Mouse (Mus musculus) erythroid progenitor cell, adult 5-6 weeks (primary cell): ENCODE measurements around the gene Mtmr10. TPM values are rescaled to one million over a fixed set of nuclear protein-coding genes. Genes with fewer than 3 reads are reported as not detected.

Experiments used
- ATAC-seq: replicated peaks from 2 replicates; pipeline ENCODE4 v1.8.0; 2016; ENCODE audit warnings: moderate number of reproducible peaks, mild to moderate bottlenecking, moderate TSS enrichment, inconsistent platforms; ENCODE audit not compliant: poor library complexity, low FRiP score, severe bottlenecking
- total RNA-seq, 2 experiments: library from RNA; stranded (forward) in 1 of 2; stranded (reverse) in 1 of 2; fragments of 150-400 nt in 1 of 2; fragments of 186-747, 209-891 nt in 1 of 2; gene quantifications; 2 replicates each; pipeline versions ENCODE4 v1.2.3 to v1.2.4; 2015 to 2017; ENCODE audit warnings: low replicate concordance in 2 of 2

Gene Mtmr10
- total RNA-seq (2015; ENCODE audit: low replicate concordance) (5.4 and 6.3 TPM in 2 replicates), total RNA-seq (2017; ENCODE audit: low replicate concordance) (1.6 and 2.6 TPM in 2 replicates)

GRCm38 (mm10) chr7:64287414-64288091, at the start of gene Mtmr10:
Gene Mtmr10, plus strand, starts transcription at chr7:64287653.
- peak; percentile 99 for ATAC-seq

GRCm38 (mm10) chr7:64237747-64238146, 49.7 kb upstream of the Mtmr10 start:
- no peak for ATAC-seq

GRCm38 (mm10) chr7:64238410-64239086, 48.9 kb upstream of the Mtmr10 start:
- ATAC-seq = no peak

- ATAC-seq = no peak
These were observed 48.2 kb upstream of the Mtmr10 start for GRCm38 (mm10) chr7:64239138-64239805.

GRCm38 (mm10) chr7:64239806-64240315, 47.6 kb upstream of the Mtmr10 start:
- ATAC-seq = no peak

- no peak for ATAC-seq
These were observed 45.0 kb upstream of the Mtmr10 start for GRCm38 (mm10) chr7:64242424-64242823.

- no peak for ATAC-seq
These were observed 43.1 kb upstream of the Mtmr10 start for GRCm38 (mm10) chr7:64244371-64244770.

GRCm38 (mm10) chr7:64246713-64247112, 40.7 kb upstream of the Mtmr10 start:
- ATAC-seq = no peak

GRCm38 (mm10) chr7:64248352-64248751, 39.1 kb upstream of the Mtmr10 start:
- ATAC-seq = no peak

- ATAC-seq = no peak
These were observed 37.7 kb upstream of the Mtmr10 start for GRCm38 (mm10) chr7:64249715-64250114.

- no peak for ATAC-seq
These were observed 37.0 kb upstream of the Mtmr10 start for GRCm38 (mm10) chr7:64250417-64250816.

- ATAC-seq = no peak
These were observed 33.7 kb upstream of the Mtmr10 start for GRCm38 (mm10) chr7:64253736-64254135.

GRCm38 (mm10) chr7:64265502-64266279, 21.8 kb upstream of the Mtmr10 start:
- no peak for ATAC-seq

- no peak for ATAC-seq
These were observed 20.9 kb upstream of the Mtmr10 start for GRCm38 (mm10) chr7:64266587-64266986.

GRCm38 (mm10) chr7:64271926-64272325, 15.5 kb upstream of the Mtmr10 start:
- no peak for ATAC-seq

- ATAC-seq = no peak
These were observed 11.9 kb upstream of the Mtmr10 start for GRCm38 (mm10) chr7:64275518-64275917.

GRCm38 (mm10) chr7:64276921-64277320, 10.5 kb upstream of the Mtmr10 start:
- ATAC-seq = no peak

GRCm38 (mm10) chr7:64278526-64278925, 8.9 kb upstream of the Mtmr10 start:
- ATAC-seq = no peak

GRCm38 (mm10) chr7:64279548-64279947, 7.9 kb upstream of the Mtmr10 start:
- no peak for ATAC-seq

- no peak for ATAC-seq
These were observed 887 bp upstream of the Mtmr10 start for GRCm38 (mm10) chr7:64286566-64286965.
